Mouse (Mus musculus): ENCODE measurements around the gene Hs6st1. TPM values are rescaled to one million over a fixed set of nuclear protein-coding genes. Genes with fewer than 3 reads are reported as not detected.

The Hs6st1 gene
- polyA plus RNA-seq, 1 experiment from 2014 or later: 3.0 TPM

DNA sequence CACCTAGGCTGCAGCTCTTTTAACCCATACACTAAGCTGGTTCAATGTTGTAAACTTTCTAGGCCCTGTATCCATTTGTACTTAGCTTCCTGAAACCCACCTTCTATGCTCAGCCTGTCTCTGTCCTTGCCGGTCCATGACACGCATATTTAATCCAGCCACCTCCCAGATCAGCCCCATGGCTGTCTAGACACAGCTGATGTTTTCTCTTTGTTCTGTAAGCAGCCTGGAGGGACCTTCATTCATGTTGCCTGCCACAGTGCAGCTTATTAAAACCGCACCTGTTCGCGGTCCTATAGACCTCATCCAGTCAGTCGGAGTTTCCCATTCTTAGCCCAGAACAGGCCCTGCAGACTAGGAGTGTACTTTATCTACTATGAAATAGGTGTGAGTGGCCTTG, 8.9 kb downstream of the Hs6st1 start:
- Histone ChIP-seq H3K27ac (no peak overlapping the region), H3K36me3 (peaks cover 17% of the 10 kb centered on the region)

DNA sequence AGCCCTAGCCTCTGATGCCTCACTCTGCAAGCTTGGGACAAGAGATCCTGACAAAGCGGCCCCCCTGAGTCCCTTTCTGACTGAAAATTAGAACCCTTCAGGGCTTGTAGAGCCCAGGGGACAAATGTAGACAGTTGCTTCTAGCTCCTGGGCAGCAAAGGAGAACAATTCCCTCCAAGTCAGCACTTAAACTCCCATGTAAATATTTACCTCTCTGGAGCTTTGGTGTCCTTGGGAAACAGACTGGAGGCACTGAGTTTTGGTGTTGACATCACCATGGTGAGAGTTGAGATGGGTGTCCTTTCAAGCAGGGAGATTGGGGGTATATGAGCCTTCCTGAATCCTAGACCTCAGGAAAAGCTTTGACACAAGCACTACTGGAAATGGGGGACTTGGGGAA, 10.1 kb downstream of the Hs6st1 start:
- Histone ChIP-seq H3K4me1 (peaks cover 40% of the 10 kb centered on the region), H3K27ac (no peak overlapping the region), H3K4me3 (no peak overlapping the region), H3K27me3 (ENCODE audit: low read depth, poor library complexity, severe bottlenecking) (no peaks in the 10 kb centered on the region), H3K9me3 (replicated peaks) (no peaks in the 10 kb centered on the region), H3K36me3 (peaks cover 22% of the 10 kb centered on the region)
- 97% methylated on average over 1 of the region's 1 CpGs for WGBS
- no peak for DNase-seq (ENCODE audit: low spot score)

More for the DNA sequence above, 8.9 kb downstream of the Hs6st1 start:
- WGBS: 95% methylated on average over 6 of the region's 6 CpGs
- H3K27me3 ChIP-seq (ENCODE audit: low read depth, poor library complexity, severe bottlenecking): no peaks in the 10 kb centered on the region
- H3K9me3 ChIP-seq (replicated peaks): no peaks in the 10 kb centered on the region
- no peak for DNase-seq (ENCODE audit: low spot score)
- H3K4me1 ChIP-seq: peaks cover 44% of the 10 kb centered on the region
- no peak overlapping the region for H3K4me3 ChIP-seq

GRCm38 (mm10) chr1:36079679-36080078, 11.5 kb downstream of the Hs6st1 start:
- no peak overlapping the region for H3K27ac ChIP-seq
- peaks cover 31% of the 10 kb centered on the region for H3K36me3 ChIP-seq
- H3K4me3 ChIP-seq: no peak overlapping the region
- no peak for DNase-seq (ENCODE audit: low spot score)
- WGBS: 83% methylated on average over 8 of the region's 8 CpGs
- no peaks in the 10 kb centered on the region for H3K27me3 ChIP-seq (ENCODE audit: low read depth, poor library complexity, severe bottlenecking)
- peaks cover 29% of the 10 kb centered on the region for H3K4me1 ChIP-seq
- H3K9me3 ChIP-seq (replicated peaks): no peaks in the 10 kb centered on the region

DNA sequence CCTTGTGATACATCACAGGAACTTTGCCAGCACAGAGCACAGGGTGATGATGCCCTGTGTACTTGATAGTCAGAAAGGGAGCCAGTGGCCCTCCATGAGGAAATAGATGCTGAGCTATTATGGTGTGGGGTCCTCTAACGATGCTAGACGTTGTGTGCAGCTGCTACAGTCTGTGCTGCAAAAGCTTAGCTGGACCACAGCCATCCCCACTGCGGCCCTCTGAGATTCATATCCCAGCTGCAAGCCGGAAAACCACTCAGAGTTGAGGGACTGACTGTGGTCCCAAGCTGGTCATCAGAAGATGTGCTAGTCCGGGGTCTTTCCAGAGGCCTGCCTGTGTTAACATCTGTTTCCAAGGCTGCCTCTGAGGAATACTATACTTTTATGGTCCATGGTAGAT, 12.8 kb downstream of the Hs6st1 start:
- WGBS: 94% methylated on average over 5 of the region's 5 CpGs
- Histone ChIP-seq H3K27ac (no peak overlapping the region), H3K27me3 (ENCODE audit: low read depth, poor library complexity, severe bottlenecking) (no peaks in the 10 kb centered on the region), H3K4me1 (peaks cover 27% of the 10 kb centered on the region), H3K9me3 (replicated peaks) (no peaks in the 10 kb centered on the region), H3K4me3 (no peak overlapping the region), H3K36me3 (peaks cover 38% of the 10 kb centered on the region)
- no peak for DNase-seq (ENCODE audit: low spot score)

DNA sequence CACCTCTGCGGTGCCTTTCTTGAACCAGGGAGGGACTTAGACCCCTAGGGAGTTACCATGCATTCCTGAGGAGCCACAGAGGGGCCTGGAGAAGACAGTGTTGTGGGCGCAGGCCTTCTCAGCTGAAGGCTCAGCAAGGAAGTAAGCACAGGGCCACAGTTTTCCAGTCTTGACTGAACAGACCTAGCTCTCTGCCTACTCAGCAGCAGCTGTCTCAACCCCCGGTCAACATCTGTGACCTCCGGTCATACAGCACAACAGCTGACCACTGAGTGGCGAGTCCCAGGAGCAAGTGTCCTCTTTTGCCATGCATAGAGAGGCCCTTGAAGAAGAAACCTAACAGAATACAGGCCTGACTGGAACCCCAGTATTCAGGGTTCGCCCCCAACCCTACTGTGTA, 14.0 kb downstream of the Hs6st1 start:
- no peaks in the 10 kb centered on the region for H3K27me3 ChIP-seq (ENCODE audit: low read depth, poor library complexity, severe bottlenecking)
- 86% methylated on average over 6 of the region's 6 CpGs for whole genome bisulfite sequencing
- no peaks in the 10 kb centered on the region for H3K9me3 ChIP-seq (replicated peaks)
- H3K27ac ChIP-seq: no peak overlapping the region
- DNase-seq (ENCODE audit: low spot score): no peak
- no peak overlapping the region for H3K4me3 ChIP-seq
- peaks cover 27% of the 10 kb centered on the region for H3K4me1 ChIP-seq
- H3K36me3 ChIP-seq: peaks cover 43% of the 10 kb centered on the region

DNA sequence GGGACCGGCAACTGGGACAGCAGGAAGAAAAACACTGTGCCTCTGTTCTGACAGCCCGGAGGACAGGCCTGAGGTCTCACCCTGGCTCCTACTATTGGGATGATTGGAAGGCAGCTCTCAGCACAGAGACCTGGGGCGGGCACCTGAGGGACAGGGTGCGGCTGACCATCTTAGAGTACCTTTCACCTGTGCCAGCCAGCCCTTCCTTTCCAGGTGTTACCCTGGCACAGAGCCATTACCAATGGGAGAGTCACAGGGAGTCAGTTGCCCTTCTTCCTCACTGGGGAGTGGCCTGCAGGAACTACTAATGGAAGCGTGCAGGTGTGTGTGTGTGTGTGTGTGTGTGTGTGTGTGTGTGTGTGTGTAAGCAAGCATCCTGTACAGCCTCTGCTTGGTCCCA, 15.4 kb downstream of the Hs6st1 start:
- DNase-seq (ENCODE audit: low spot score): no peak
- H3K4me3 ChIP-seq: no peak overlapping the region
- no peak overlapping the region for H3K27ac ChIP-seq
- H3K27me3 ChIP-seq (ENCODE audit: low read depth, poor library complexity, severe bottlenecking): no peaks in the 10 kb centered on the region
- H3K4me1 ChIP-seq: peaks cover 38% of the 10 kb centered on the region
- H3K9me3 ChIP-seq (replicated peaks): no peaks in the 10 kb centered on the region
- 97% methylated on average over 5 of the region's 5 CpGs for WGBS
- peaks cover 40% of the 10 kb centered on the region for H3K36me3 ChIP-seq

DNA sequence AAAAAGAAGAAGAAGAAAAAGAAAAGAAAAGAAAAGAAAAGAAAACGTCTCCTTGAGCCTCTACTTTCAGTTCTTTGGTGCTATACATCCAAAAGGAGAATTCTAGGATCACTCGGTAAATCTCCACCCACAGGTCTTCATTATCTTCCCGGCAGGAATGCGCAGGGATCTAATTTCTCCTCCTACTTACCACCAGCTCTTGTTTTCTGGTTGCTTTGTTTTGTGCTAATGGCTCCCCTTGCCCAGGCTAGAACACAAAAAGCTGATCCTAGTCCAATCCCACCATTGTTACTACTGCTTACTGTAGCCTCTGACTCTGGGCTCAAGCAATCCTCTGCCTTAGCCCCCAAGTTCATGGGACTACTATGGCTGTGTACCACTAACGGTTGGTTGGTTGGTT, 16.9 kb downstream of the Hs6st1 start:
- H3K27ac ChIP-seq: no peak overlapping the region
- WGBS: 96% methylated on average over 5 of the region's 5 CpGs

DNA sequence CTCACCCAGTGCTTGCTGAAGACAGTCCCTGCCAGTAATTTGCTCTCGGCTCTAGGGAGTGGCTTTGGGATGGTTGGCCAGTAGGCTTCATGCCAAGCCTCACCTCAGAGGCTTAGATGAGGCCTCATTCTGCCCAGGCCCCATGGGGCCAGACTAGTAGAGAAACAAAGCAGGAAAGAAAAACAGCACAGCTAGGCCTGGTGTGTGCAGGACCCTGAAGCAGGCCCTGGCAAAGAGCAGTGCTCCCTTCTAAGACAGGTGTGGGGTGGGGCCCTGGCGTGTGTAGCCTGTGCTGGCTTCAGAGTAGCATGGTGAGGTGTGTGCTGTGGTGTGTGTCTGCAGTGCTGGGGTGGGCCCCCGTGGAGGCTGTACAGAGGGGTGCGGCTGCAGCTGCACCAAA, 20.2 kb downstream of the Hs6st1 start:
- H3K36me3 ChIP-seq: peaks cover 31% of the 10 kb centered on the region
- no peaks in the 10 kb centered on the region for H3K27me3 ChIP-seq (ENCODE audit: low read depth, poor library complexity, severe bottlenecking)
- H3K9me3 ChIP-seq (replicated peaks): no peaks in the 10 kb centered on the region
- DNase-seq (ENCODE audit: low spot score): no peak
- 81% methylated on average over 4 of the region's 4 CpGs for WGBS
- H3K4me1 ChIP-seq: peaks cover 27% of the 10 kb centered on the region
- H3K27ac ChIP-seq: peak overlapping the region; percentile 26; the same call in 1 of the 2 replicates
- no peak overlapping the region for H3K4me3 ChIP-seq

More for the DNA sequence above, 16.9 kb downstream of the Hs6st1 start:
- Histone ChIP-seq H3K4me3 (no peak overlapping the region), H3K36me3 (peaks cover 40% of the 10 kb centered on the region), H3K27me3 (ENCODE audit: low read depth, poor library complexity, severe bottlenecking) (no peaks in the 10 kb centered on the region), H3K4me1 (peaks cover 39% of the 10 kb centered on the region), H3K9me3 (replicated peaks) (no peaks in the 10 kb centered on the region)
- no peak for DNase-seq (ENCODE audit: low spot score)

GRCm38 (mm10) chr1:36089481-36089880, 21.3 kb downstream of the Hs6st1 start:
- H3K4me3 ChIP-seq: no peak overlapping the region
- peak overlapping the region; percentile 62 for H3K27ac ChIP-seq
- peaks cover 27% of the 10 kb centered on the region for H3K4me1 ChIP-seq
- H3K27me3 ChIP-seq (ENCODE audit: low read depth, poor library complexity, severe bottlenecking): no peaks in the 10 kb centered on the region
- WGBS: 22% methylated on average over 1 of the region's 1 CpGs
- no peaks in the 10 kb centered on the region for H3K9me3 ChIP-seq (replicated peaks)
- no peak for DNase-seq (ENCODE audit: low spot score)
- H3K36me3 ChIP-seq: peaks cover 32% of the 10 kb centered on the region

GRCm38 (mm10) chr1:36090011-36090721, 22.0 kb downstream of the Hs6st1 start:
- Histone ChIP-seq H3K4me1 (peaks cover 27% of the 10 kb centered on the region), H3K36me3 (peaks cover 34% of the 10 kb centered on the region), H3K27ac (peak overlapping the region; percentile 62; the same call in 1 of the 2 replicates), H3K9me3 (replicated peaks) (no peaks in the 10 kb centered on the region), H3K4me3 (no peak overlapping the region), H3K27me3 (ENCODE audit: low read depth, poor library complexity, severe bottlenecking) (no peaks in the 10 kb centered on the region)
- WGBS: 71% methylated on average over 6 of the region's 6 CpGs
- DNase-seq (ENCODE audit: low spot score): no peak

GRCm38 (mm10) chr1:36090722-36091110, 22.5 kb downstream of the Hs6st1 start:
- H3K4me1 ChIP-seq: peaks cover 27% of the 10 kb centered on the region
- no peak for DNase-seq (ENCODE audit: low spot score)
- no peak overlapping the region for H3K27ac ChIP-seq
- H3K27me3 ChIP-seq (ENCODE audit: low read depth, poor library complexity, severe bottlenecking): no peaks in the 10 kb centered on the region
- peaks cover 35% of the 10 kb centered on the region for H3K36me3 ChIP-seq
- H3K4me3 ChIP-seq: no peak overlapping the region
- no peaks in the 10 kb centered on the region for H3K9me3 ChIP-seq (replicated peaks)
- 95% methylated on average over 4 of the region's 4 CpGs for WGBS

DNA sequence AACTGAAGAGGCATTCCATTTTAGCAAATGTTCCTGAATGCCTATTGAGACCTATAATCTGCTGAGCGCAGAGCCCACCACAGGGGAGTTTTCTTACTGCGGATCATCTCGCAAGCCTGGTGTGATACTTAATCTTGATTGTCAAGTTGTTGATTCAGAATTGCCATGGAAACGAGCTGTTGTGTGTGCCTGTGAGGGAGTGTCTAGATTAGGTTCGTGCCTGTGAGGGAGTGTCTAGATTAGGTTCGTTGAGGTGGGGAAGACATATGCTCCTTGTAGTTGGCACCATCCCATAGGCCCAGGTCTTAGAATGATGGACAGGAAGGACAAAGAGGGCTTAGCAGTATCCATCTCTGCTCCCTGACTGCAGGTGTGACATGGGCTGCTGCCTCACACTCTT, 23.0 kb downstream of the Hs6st1 start:
- H3K4me1 ChIP-seq: peaks cover 27% of the 10 kb centered on the region
- H3K4me3 ChIP-seq: no peak overlapping the region
- H3K9me3 ChIP-seq (replicated peaks): no peaks in the 10 kb centered on the region
- H3K27me3 ChIP-seq (ENCODE audit: low read depth, poor library complexity, severe bottlenecking): no peaks in the 10 kb centered on the region
- peaks cover 31% of the 10 kb centered on the region for H3K36me3 ChIP-seq
- H3K27ac ChIP-seq: no peak overlapping the region
- no peak for DNase-seq (ENCODE audit: low spot score)
- WGBS: 94% methylated on average over 6 of the region's 6 CpGs

- WGBS: 94% methylated on average over 8 of the region's 8 CpGs
These were observed 25.5 kb downstream of the Hs6st1 start for GRCm38 (mm10) chr1:36093741-36094140.

More at GRCm38 (mm10) chr1:36093741-36094140, 25.5 kb downstream of the Hs6st1 start:
- Histone ChIP-seq H3K9me3 (replicated peaks) (no peaks in the 10 kb centered on the region), H3K27ac (no peak overlapping the region), H3K4me3 (no peak overlapping the region), H3K36me3 (peaks cover 34% of the 10 kb centered on the region), H3K27me3 (ENCODE audit: low read depth, poor library complexity, severe bottlenecking) (no peaks in the 10 kb centered on the region), H3K4me1 (peaks cover 13% of the 10 kb centered on the region)
- no peak for DNase-seq (ENCODE audit: low spot score)
